Mouse (Mus musculus) brain, adult 2 months (tissue): ENCODE measurements at regions not wholly inside any gene's neighbourhood (a gene's known extent, or its start where the extent isn't known, plus 50 kb on each side); places are given as distances from the start of the nearest gene placed in this dataset.
A peak's percentile ranks its signal among the peaks of the same experiment; 100 is the strongest.

Experiments
- DNase-seq: peaks from one replicate; pipeline ENCODE4 v3.0.0; 2011; ENCODE audit warnings: low read depth, low spot score

DNA sequence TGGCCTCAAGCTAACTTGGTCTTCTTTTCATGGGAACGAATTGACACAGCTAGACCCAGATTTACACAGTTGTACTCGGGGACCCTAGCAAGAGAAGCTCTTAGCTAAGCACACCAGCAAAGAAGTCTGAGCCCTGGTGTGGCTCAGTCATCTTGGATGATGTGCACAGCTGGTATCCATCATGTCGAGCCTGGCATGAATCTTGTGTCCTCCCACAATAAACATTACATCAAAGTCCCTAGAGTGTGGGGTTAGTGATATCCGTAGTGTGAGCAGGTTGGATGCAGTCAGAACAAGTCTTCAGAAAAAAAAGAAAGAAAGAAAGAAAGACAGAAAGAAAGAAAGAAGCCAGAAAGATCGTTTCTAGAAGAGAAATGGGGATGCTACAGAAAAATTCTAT, 52.1 kb upstream of the Hmcn1 start:
- no peak for DNase-seq

DNA sequence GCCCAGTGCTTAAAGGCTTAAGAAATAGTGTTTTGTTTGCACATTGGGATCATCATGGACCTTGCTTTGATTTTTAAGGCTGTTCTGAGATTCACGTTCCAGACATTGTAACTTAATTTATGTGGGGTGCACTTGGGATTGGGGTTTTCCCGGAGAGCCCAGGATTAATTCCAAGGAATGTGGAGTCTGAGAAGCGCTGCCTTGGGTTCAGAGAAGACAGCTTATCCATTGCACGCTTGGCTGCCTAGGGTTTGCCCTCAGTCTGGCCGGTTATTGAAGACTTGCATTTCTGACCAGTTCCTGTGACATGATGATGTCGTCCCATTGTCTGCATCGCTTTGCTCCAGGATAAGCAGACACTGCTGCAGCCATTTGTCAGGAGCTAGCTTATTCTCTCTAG, 53.4 kb upstream of the Hmcn1 start:
- DNase-seq: no peak

DNA sequence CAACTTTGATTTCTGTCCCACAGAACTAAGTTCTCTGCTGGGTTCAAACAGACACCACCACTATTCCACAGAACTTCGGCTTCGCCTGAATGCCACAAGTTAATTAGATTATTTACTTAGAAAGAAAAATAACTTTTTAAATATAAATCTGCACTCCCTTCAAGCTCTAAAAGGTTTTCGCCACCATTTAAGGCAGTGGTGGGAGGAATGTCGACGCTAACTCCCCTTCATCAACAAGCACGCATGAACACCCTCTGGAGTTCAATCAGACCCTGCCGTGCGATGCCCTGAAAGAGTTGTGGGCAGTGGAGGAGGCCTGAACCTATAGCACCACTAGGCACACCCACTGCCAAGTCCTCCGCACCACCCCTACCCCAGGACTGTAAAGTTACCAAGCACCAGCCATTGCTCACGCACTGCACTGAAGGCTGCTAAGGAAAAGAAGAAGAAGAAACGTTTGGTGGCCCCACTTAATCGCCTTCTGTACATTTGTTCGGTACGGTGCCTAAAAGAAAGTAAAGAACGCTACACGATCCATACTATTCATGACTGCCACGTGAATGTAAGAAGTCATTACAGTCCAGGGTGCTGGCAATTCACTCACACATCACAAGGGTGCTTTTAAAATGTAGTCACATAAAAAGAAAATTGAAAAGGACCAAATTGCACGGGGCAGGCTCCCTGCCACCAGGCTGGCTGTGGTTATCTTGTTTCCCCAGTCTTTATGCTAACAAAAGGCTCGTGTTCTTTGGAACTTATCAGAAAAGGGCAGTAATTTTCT, 56.7 kb upstream of the Hmcn1 start:
- no peak for DNase-seq

GRCm38 (mm10) chr1:151050507-151050816, 57.2 kb upstream of the Hmcn1 start:
- no peak for DNase-seq

- peak; percentile 4 for DNase-seq
Observed at GRCm38 (mm10) chr1:151053268-151053667, 60.0 kb upstream of the Hmcn1 start.

- DNase-seq: no peak
Observed at GRCm38 (mm10) chr1:151055396-151055795, 62.2 kb upstream of the Hmcn1 start.

DNA sequence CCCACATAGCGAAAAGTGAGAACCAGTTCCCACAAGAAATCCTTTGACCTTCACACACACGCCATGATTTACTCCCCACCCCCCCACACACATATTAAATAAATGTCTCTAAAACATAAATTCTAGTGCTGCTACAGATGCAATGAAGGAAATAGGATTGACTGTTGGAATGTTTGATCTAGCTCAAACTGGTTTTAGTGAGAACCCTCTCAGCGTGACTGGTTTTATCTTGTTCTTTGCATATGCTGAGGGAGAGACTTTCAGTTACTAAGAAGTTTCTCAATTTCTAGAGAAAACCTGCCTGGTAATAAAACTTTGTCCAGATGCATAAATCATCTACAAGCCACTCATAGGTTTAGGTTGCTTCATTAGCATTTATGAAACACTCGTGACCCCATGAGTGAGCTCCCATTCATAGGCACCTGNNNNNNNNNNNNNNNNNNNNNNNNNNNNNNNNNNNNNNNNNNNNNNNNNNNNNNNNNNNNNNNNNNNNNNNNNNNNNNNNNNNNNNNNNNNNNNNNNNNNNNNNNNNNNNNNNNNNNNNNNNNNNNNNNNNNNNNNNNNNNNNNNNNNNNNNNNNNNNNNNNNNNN, 66.4 kb upstream of the Hmcn1 start:
- no peak for DNase-seq

DNA sequence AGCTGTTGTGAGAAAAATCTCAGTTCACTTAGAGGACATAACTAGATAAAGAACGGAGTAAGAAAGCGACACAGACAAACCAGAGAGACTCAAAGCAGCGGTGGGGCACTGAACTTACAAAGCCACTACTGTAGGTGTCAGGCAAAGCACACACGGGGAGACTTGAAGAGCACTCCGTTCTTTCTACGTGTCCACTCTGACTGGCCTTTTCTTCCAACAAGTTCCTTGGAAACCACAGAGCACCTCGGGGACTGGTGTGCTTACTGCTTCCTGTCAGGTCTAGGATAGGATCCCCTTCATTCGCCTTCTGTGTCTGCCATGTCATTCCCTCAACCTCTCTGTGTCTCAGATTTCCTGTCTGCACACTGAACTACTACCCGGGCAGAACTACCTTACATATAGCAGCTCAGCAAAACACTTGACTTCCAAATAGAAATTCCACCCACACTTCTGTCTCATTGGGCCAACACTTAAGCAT, 71.9 kb upstream of the Hmcn1 start:
- DNase-seq: no peak

DNA sequence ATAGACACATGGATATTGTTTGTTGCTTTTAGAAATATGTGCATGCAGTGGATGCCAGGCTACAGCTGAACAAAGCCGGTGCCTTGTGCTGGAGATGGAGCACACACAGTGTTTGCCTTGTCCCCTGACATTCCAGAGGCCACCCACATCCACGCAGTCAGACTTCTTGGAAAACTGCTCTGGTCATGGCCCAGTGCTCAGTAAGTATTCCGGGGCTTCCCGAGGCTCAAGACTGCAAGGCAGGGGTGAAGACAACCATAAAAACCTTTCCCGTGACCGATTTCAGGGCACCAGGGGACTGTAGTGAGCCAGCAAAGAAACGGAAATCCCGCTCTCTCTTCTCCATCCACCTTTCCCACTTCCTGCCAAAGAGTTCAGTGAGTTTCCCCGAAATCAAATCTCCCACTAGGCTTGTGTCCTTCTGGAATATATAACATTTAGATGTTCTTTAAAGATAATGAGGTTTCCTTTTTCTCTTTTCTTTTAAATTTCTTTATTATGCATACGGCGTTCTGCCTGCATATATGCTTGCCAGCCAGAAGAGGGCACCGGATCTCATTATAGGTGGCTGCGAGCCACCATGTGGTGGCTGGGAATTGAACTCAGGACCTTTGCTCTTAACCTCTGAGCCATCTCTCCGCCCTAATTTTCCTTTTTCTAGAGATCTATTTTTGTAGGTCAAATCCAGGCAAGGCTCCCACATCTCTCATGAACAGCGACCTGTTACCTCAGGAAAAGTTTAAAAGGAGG, 73.3 kb upstream of the Hmcn1 start:
- no peak for DNase-seq

DNA sequence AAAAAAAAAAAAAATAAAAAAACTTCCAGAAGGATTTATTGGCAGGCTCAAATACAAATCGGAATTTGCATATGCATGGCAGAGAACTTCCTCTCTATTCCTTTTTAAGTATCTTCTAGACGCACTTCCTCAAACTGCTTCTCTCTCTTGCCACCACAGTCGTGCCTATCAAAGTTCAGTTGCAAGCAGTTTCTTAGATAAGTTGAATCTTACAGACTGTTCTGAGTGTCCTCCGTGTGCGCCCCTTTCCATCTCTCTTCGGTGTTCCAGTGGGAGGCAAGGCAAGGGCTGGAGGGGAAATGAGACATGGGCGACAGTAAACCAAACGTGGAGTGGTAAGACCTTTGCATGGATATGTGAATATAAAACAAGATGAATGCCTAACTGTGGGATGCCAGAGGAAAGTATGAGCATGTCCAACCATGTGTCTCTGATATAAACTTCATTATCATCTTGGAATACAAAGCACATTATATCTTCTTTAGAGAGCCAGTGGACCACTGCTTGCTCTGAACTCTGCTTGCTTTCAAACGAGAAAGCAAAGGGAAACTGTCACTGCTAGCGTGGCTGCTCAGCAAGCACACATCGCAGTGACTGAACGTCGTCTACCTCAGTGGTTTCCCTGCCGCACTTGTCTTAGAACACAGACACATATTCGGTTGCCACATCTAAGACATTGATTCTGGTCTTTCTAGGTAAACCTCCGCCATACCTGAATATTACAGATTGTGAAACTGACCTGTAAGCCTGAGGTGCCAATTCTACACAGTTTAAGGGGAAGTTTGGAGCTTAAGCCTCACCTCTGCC, 81.5 kb upstream of the Hmcn1 start:
- DNase-seq: no peak

- DNase-seq: no peak
Observed at GRCm38 (mm10) chr1:151075541-151075940, 82.3 kb upstream of the Hmcn1 start.

GRCm38 (mm10) chr1:151078909-151079522, 85.8 kb upstream of the Hmcn1 start:
- DNase-seq: peak; percentile 79

- DNase-seq: peak; percentile 51
Observed at GRCm38 (mm10) chr1:151079614-151080360, 86.6 kb upstream of the Hmcn1 start.

- DNase-seq: no peak
Observed at GRCm38 (mm10) chr1:151080510-151080980, 87.3 kb upstream of the Hmcn1 start.

GRCm38 (mm10) chr1:151082510-151083033, 89.3 kb upstream of the Hmcn1 start:
- DNase-seq: peak; percentile 72

- DNase-seq: no peak
Observed at GRCm38 (mm10) chr1:151083806-151084205, 90.6 kb upstream of the Hmcn1 start.

- no peak for DNase-seq
Observed at GRCm38 (mm10) chr1:151086111-151086859, 93.0 kb upstream of the Hmcn1 start.

GRCm38 (mm10) chr1:151087151-151087660, 94.0 kb upstream of the Hmcn1 start:
- DNase-seq: no peak

DNA sequence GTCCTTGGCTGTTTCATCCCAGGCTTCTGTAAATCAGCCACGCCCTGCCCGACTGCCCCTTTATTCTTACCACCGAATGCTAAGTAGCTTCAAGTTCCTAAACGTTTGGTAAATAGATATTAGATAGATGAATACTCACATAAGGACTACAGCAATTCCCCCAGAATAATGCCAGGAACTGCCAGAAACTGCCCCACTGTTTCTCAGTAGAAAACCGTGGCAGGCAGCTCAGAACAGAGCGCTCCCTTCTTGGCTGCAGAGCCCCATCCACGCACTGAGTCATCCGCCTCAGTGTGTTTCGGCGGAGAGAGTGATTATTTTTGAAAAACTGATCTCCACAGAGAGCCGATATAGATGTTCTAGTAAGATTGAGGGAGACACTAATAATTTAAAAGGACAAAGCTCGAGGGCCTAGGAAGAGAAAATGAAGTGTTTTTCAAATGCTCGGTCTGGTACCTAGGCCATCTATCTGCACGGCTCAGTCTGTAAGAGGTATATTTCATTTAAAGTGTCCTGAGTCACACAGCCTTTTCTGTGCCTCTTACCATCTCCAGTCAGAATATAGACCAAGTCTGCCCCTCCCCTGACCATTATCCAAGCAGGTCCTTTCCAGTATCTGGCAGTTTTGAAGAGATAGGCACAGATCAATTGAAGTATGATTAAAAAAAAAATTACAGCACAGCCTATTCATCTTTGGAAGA, 94.4 kb upstream of the Gm47985 start:
- peak; percentile 83 for DNase-seq
